Mouse (Mus musculus): Measurements from ENCODE around the gene Mfn2.

GRCm38 (mm10) chr4:147906230-147906629, 1.7 kb upstream of the Mfn2 start:
- no peak for TF ChIP-seq ZC3H11A (IDR thresholded peaks at IDR 0.05; ENCODE audit: borderline replicate concordance, low read depth, low read length)
- TF ChIP-seq MAFK (IDR thresholded peaks at IDR 0.05; ENCODE audit: insufficient read depth, low read depth, low read length): no peak
- TF ChIP-seq CHD2 (IDR thresholded peaks at IDR 0.05; ENCODE audit: low read depth, low read length): no peak
- TF ChIP-seq ZNF384 (IDR thresholded peaks at IDR 0.05; ENCODE audit: low read depth, low read length): no peak
- no peak for TF ChIP-seq HCFC1 (IDR thresholded peaks at IDR 0.05; ENCODE audit: borderline replicate concordance, insufficient read depth, low read length)
